Mouse (Mus musculus) hindbrain, embryonic 10.5 days (tissue): ENCODE measurements at regions not wholly inside any gene's neighbourhood (a gene's known extent, or its start where the extent isn't known, plus 50 kb on each side); places are given as distances from the start of the nearest gene placed in this dataset.

Source experiments
- DNase-seq: peaks from one replicate; pipeline ENCODE4 v3.0.0-alpha.2; 2017; ENCODE audit warnings: low spot score
- H3K27ac ChIP-seq: fragments of 300-500 bp; sonication (generic); 2 replicates; pipeline ENCODE4 v1.5.1; 2016; ENCODE audit warnings: mild to moderate bottlenecking, moderate library complexity
- H3K27me3 ChIP-seq: fragments of 300-500 bp; sonication (generic); 2 replicates; pipeline ENCODE4 v1.6.1; 2016; ENCODE audit warnings: mild to moderate bottlenecking; ENCODE audit not compliant: poor library complexity, insufficient read depth, severe bottlenecking
- H3K36me3 ChIP-seq: fragments of 300-500 bp; sonication (generic); 2 replicates; pipeline ENCODE4 v1.6.1; 2016; ENCODE audit warnings: mild to moderate bottlenecking, moderate library complexity
- H3K4me1 ChIP-seq: fragments of 300-500 bp; sonication (generic); replicated peaks from 2 replicates; pipeline ENCODE4 v1.6.1; 2016; ENCODE audit warnings: mild to moderate bottlenecking
- H3K4me3 ChIP-seq: fragments of 300-500 bp; sonication (generic); 2 replicates; pipeline ENCODE4 v1.5.1; 2016; ENCODE audit warnings: mild to moderate bottlenecking, moderate library complexity
- H3K9me3 ChIP-seq: fragments of 300-500 bp; sonication (generic); 2 replicates; pipeline ENCODE4 v1.6.1; 2016; ENCODE audit warnings: mild to moderate bottlenecking, moderate library complexity
- WGBS: fragments of 180-500 bp; shearing (Covaris S2); methylation state at CpG from one replicate; pipeline ENCODE4 v1.1.7; 2016; 5-methylcytosine and 5-hydroxymethylcytosine counted together

DNA sequence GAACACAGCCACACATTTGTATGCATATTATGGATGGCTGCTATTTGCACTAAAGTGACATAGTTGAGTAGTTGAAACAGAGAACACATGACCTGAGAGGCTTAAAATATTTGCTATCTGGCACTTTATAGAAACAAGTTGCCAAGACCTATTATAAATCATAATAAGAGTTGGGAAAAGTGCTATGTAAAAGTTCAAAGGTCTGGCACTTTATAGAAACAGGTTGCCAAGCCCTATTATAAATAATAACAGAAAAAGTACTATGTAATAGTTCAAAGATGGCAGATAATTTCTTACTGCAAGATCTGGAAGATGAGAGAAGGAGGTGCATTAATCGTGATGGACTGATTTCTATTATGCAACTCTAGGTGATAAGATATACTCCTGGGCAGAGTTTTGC, 320.2 kb downstream of the Tfap2b start:
- no peak overlapping the region for H3K4me3 ChIP-seq
- no peak for DNase-seq
- H3K36me3 ChIP-seq = no peaks in the 10 kb centered on the region
- no peaks in the 10 kb centered on the region for H3K4me1 ChIP-seq
- H3K27ac ChIP-seq = no peak overlapping the region
- H3K27me3 ChIP-seq = no peaks in the 10 kb centered on the region
- WGBS = 88% methylated on average over 1 of the region's 1 CpGs
- no peaks in the 10 kb centered on the region for H3K9me3 ChIP-seq

DNA sequence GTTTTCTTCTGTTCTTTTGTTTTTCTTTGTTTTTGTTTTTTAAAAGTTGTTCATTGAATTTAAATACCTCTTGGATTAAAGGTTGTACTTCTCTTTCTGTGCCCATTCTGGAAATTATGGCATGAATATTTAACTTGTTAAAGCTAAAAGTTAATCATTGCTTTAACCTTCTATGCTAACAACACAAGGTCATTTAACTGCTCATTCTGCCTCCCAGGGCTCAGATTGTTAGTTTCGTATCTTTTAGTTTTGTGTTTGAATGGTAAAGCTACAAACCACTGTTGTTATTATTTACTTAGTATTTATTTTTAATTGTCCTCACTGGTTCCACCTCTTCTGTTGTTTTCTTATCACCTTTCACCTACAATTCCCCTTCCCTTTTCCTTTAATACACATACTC, 322.7 kb downstream of the Tfap2b start:
- H3K4me3 ChIP-seq = no peak overlapping the region
- WGBS = 85% methylated on average over 1 of the region's 1 CpGs
- DNase-seq = no peak
- H3K36me3 ChIP-seq = no peaks in the 10 kb centered on the region
- no peaks in the 10 kb centered on the region for H3K4me1 ChIP-seq
- H3K27me3 ChIP-seq = no peaks in the 10 kb centered on the region
- no peak overlapping the region for H3K27ac ChIP-seq
- H3K9me3 ChIP-seq = no peaks in the 10 kb centered on the region

GRCm38 (mm10) chr1:19534990-19535389, 326.3 kb downstream of the Tfap2b start:
- Histone ChIP-seq H3K27me3 (no peaks in the 10 kb centered on the region), H3K4me3 (no peak overlapping the region), H3K4me1 (no peaks in the 10 kb centered on the region), H3K27ac (no peak overlapping the region), H3K36me3 (no peaks in the 10 kb centered on the region), H3K9me3 (no peaks in the 10 kb centered on the region)
- no peak for DNase-seq
- WGBS = 71% methylated on average over 2 of the region's 2 CpGs

GRCm38 (mm10) chr1:19543011-19543410, 334.3 kb downstream of the Tfap2b start:
- H3K36me3 ChIP-seq = no peaks in the 10 kb centered on the region
- DNase-seq = no peak
- no peaks in the 10 kb centered on the region for H3K9me3 ChIP-seq
- H3K27ac ChIP-seq = no peak overlapping the region
- no peak overlapping the region for H3K4me3 ChIP-seq
- no peaks in the 10 kb centered on the region for H3K4me1 ChIP-seq
- 86% methylated on average over 1 of the region's 1 CpGs for WGBS
- H3K27me3 ChIP-seq = no peaks in the 10 kb centered on the region

DNA sequence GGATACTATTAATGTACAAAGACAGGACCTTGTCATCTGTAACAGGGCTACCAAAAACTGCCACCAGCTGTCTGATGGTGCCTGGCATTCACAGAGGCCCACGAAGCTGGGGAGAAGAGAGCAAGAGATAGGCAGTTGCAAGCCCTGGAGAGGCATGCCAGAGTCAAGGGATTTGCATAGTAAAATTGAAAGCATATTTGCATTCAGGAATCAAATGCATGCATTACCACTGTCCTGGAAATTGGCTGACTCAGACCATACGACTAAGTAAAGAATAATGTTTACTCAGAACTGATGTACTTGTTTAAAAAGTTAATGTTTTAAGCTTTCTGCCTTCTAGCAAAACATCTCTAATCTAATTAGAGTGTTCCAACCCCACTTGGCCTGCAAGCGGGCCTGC, 357.0 kb downstream of the Tfap2b start:
- Histone ChIP-seq H3K4me1 (no peaks in the 10 kb centered on the region), H3K27ac (no peak overlapping the region), H3K36me3 (no peaks in the 10 kb centered on the region), H3K9me3 (no peaks in the 10 kb centered on the region), H3K4me3 (no peak overlapping the region), H3K27me3 (no peaks in the 10 kb centered on the region)
- no peak for DNase-seq
- WGBS = 67% methylated on average over 3 of the region's 3 CpGs

DNA sequence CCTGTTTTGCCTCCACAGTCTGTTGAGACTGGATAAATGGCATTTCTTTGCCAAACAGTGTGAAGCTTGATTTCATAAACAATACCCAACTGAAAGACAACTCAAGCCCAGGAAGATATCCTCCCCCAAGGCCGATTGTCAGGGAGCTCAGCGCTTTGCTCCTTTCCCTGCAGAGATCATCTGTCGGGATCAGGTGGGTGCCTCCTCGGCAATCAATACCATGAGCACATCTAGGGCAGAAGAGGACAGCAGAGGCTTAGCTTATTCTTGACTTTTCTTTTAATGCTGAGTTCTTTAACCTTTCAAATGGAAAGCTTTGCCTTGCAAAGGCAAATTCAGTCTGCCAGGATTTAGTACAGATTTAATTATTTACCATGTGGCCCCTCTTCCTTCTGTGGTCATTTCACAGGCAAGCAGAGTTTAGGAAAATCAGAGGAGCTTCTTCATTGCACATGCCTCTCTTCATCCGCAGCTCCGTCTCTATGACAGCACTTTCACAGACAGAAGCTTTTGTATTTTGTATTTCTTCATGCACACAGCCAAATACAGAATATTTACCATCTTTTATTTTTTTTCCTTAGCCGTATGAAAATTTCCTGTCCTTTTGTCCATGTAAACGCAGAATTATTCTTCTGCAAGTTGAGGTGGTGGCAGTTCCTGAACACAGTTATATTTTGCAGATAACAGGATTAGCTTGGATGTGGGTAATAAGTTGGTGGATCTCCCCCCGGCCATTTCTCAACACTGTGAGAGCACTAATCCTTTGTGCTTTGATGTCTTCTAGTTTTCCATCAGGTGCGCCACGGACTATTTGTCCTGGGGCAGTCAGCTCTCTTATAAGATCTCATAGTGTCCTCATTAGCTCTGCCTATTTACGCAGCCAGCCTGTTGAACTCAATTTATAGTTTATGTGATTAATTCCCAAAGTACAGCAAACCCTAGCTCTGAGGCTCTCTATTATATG, 374.6 kb downstream of the Tfap2b start:
- Histone ChIP-seq H3K27me3 (no peaks in the 10 kb centered on the region), H3K27ac (no peak overlapping the region), H3K4me3 (no peak overlapping the region), H3K36me3 (no peaks in the 10 kb centered on the region), H3K4me1 (no peaks in the 10 kb centered on the region), H3K9me3 (no peaks in the 10 kb centered on the region)
- DNase-seq = no peak
- 74% methylated on average over 12 of the region's 12 CpGs for WGBS

DNA sequence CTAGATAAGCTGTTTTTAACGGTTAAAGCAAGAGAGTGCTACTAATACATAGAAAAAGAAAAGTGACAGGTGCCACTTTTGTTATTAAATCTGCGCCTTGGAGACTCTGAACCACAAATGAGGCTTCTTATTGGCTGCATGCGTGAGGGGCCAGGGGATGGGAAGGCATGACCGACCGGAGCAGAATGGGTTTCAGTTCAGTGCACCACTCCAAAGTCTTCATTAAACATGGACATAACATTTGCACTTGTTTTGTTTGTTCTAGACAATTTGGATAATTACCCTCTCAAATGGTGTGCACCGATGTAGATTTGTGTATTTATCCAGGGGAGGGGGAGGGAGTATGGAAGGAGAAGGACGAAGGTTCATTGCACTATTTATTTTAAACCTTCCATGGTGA, 396.8 kb downstream of the Tfap2b start:
- Histone ChIP-seq H3K27me3 (no peaks in the 10 kb centered on the region), H3K9me3 (no peaks in the 10 kb centered on the region), H3K27ac (no peak overlapping the region), H3K4me3 (no peak overlapping the region), H3K36me3 (no peaks in the 10 kb centered on the region), H3K4me1 (no peaks in the 10 kb centered on the region)
- no peak for DNase-seq
- 80% methylated on average over 7 of the region's 7 CpGs for WGBS

- Histone ChIP-seq H3K36me3 (no peaks in the 10 kb centered on the region), H3K27ac (no peak overlapping the region), H3K27me3 (no peaks in the 10 kb centered on the region), H3K4me3 (no peak overlapping the region), H3K4me1 (no peaks in the 10 kb centered on the region), H3K9me3 (no peaks in the 10 kb centered on the region)
- DNase-seq = no peak
- 81% methylated on average over 4 of the region's 4 CpGs for WGBS
Observed at GRCm38 (mm10) chr1:19615688-19616087, 407.0 kb downstream of the Tfap2b start.

- no peak overlapping the region for H3K27ac ChIP-seq
- H3K27me3 ChIP-seq = no peaks in the 10 kb centered on the region
- no peak for DNase-seq
- 84% methylated on average over 8 of the region's 8 CpGs for WGBS
- H3K9me3 ChIP-seq = no peaks in the 10 kb centered on the region
- no peak overlapping the region for H3K4me3 ChIP-seq
- no peaks in the 10 kb centered on the region for H3K4me1 ChIP-seq
- H3K36me3 ChIP-seq = no peaks in the 10 kb centered on the region
Observed at GRCm38 (mm10) chr1:19639136-19639535, 430.4 kb downstream of the Tfap2b start.

DNA sequence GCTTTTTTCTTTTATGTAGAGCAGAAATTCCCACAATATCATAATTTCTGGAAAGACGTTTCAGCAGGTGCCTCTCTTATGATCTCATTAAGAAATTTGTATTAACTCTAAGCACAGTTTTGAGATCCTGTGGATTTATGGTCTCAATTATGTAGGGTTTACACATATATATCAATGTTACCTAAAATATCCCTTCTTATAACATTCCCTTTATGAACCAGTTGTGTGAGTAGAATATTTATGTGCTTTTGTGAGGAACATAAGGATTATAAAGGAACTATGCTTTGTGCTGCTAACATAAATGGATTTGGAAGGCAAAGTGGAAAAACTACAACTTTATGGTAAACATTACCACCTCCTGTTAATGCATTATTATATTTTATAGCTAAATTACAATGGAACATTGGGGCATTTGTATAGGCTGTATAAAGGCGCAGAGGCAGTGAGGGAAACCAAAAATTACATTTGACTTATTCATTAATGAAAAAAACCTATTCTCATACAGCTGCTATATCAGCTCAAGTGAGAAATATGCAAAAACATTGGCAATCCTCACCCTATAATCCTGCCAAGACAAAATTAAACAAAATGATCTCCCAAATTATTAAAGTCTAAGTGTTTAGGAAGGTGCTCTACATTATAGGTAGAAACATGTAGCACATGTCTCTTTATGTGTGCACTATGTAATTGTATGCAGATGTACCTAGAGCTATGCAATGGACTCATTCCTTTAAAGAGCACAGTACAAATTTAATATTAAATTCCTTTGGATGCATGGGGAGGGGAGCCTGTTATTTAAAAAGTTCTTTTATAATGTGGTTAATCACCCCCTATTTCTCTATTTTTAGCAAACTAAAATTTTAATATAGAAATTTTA, 439.2 kb downstream of the Tfap2b start:
- WGBS = 91% methylated on average over 2 of the region's 2 CpGs
- no peak for DNase-seq
- Histone ChIP-seq H3K4me1 (no peaks in the 10 kb centered on the region), H3K27ac (no peak overlapping the region), H3K4me3 (no peak overlapping the region), H3K27me3 (no peaks in the 10 kb centered on the region), H3K36me3 (no peaks in the 10 kb centered on the region), H3K9me3 (no peaks in the 10 kb centered on the region)

GRCm38 (mm10) chr1:19662142-19662541, 453.4 kb downstream of the Tfap2b start:
- H3K27ac ChIP-seq = no peak overlapping the region
- H3K4me1 ChIP-seq = no peaks in the 10 kb centered on the region
- H3K27me3 ChIP-seq = no peaks in the 10 kb centered on the region
- DNase-seq = no peak
- no peaks in the 10 kb centered on the region for H3K36me3 ChIP-seq
- WGBS = 88% methylated on average over 5 of the region's 5 CpGs
- H3K9me3 ChIP-seq = no peaks in the 10 kb centered on the region
- H3K4me3 ChIP-seq = no peak overlapping the region

DNA sequence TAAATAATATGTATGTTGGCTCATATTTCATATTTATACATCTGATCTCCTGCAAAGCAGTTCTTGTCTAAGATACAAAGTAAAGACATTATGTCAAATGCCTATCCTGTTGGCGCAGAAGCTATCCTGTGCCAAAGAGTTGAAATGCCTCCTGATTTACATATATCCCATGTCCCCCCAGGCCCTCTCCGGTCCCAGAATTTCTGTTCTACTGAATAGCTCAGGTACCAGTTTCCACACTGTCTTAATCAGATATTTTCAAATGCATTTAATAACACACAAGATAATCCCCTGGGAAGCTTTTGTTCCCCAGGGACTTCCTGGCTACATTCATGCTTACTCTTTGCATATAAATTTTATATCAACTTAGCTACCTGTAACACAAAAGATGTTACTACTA, 454.1 kb downstream of the Tfap2b start:
- 95% methylated on average over 2 of the region's 2 CpGs for WGBS
- no peak for DNase-seq
- no peaks in the 10 kb centered on the region for H3K36me3 ChIP-seq
- no peak overlapping the region for H3K27ac ChIP-seq
- H3K4me1 ChIP-seq = no peaks in the 10 kb centered on the region
- H3K9me3 ChIP-seq = no peaks in the 10 kb centered on the region
- no peaks in the 10 kb centered on the region for H3K27me3 ChIP-seq
- H3K4me3 ChIP-seq = no peak overlapping the region
